Mouse (Mus musculus) ovary, postnatal 14 days (tissue): ENCODE results near the gene Arpc1b.
"Not testable (repeated sequence)": the region's sequence is repeated elsewhere in the genome, so short reads cannot be mapped to it uniquely, and the experiment has no call there.

Experiments used
- DNase-seq: peaks from one replicate; pipeline ENCODE4 v3.0.0; 2022; ENCODE audit warnings: low spot score

The Arpc1b gene

GRCm38 (mm10) chr5:145114606-145115473 is 825 bp downstream of the Arpc1b start:
- peak; percentile 63 for DNase-seq

DNA sequence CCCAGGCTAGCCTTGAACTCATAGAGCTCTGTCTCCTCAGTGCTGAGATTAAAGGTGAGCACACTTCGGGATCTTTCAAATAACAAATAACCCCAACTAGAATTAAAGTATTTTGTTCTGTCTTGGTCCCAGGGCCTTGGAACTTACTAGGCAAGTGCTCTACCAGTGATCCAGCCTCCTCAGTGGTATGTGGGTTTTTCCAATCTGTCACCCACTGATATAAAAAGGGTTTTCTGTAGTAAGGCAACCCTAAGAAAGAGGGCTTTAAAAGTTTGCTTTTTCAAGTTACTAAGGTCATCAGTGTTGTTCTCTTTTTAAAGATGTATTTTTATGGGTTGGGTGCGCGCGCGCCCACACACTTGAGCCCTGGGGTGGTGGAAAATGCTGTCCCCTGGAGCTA is 1.7 kb downstream of the Arpc1b start:
- no peak for DNase-seq

DNA sequence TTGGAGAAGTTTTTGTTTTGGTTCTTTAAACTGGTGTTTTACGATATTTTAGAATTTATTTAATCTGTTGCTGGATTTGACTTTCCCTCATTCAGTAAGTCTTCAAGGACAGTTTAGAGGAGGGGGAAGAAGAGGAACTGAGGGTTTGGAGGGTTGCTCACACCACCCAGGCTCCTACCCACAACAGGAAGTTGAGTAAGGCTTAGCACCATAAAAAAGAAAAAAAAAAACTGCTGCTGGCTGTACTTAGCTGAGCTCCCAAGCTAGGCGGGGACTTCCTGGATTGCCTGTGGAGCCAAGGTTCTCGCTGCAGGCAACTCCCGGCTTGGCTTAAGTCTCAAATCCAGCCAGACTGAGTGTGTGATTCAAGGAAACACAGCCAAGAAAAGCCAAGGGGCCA is 2.3 kb downstream of the Arpc1b start:
- DNase-seq: peak; percentile 43

DNA sequence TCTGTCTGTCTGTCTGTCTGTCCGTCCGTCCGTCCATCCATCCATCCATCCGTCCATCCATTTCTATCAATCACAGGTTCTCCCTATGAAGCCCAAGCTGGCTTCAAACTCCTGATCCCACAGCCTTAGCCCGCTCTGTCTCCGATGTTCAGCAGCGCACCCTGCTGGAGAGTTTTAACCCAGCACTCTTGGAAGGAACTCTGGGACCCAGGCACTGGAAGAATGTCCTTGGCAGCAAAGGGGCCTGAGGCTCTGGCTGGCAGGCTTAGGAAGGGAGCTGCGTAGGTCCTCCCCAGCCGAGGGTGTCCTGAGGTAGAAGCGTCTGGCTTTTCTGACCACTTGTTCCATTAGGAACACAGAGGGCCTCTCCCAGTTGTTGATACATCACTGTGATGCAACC is 2.9 kb downstream of the Arpc1b start:
- DNase-seq: peak; percentile 70

DNA sequence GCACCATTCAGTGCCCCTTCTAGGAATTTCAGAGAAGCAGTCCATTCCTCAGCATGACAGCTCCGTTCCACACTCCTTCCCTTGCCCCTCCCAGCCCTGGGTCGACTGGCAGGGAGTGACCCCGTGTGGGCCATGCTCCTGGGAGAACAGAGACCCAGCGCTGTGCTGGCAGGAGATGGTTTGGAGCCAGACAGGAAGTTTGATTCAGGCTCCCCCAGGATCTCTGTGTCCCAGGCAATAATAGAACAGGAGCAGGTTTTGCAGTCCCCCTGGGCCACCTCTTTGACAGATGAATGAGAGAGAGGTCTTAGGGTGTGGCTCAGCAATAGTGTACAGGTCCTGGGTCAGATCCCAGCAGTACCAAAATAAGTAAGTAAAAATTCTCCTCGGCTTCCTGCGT is 4.0 kb downstream of the Arpc1b start:
- no peak for DNase-seq

DNA sequence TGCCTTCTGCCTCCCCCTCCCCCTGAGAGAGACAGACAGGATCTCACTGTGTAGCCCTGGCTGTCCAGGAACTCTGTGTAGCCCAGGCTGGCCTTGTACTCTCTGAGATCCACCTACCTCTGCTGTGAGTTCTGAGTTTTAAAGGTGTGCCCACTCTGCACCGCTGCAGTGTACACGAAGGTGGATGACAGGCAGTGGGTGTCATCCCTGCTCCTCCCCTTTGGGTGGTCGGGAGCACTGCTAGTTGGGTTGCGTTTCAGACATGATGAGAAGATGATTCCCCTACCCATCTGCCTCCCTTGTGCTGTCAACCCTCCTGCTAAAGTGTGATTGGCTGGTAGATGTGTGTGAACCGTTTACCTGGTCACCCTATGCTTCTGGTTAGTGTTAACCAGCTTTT is 4.4 kb downstream of the Arpc1b start:
- no peak for DNase-seq

DNA sequence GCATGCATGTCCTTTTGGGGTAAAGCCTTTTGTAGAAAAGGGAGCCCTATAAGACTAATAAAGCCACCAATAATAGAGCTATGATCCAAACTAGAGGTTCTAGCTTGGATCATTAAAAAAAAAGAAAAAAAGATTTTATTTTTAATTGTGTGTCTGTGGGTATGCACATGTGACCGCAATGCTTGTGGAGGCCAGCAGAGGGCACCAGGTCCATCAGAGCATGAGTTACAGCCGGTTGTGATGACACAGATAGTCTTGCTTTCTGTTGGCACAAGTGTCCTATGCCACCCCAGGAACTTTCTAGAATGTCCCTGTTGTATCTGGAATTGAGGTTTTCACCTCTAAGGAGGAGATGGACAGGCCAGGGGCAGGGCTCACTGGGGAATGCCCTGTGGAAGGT is 5.4 kb downstream of the Arpc1b start:
- no peak for DNase-seq

GRCm38 (mm10) chr5:145120921-145121320 is 6.9 kb downstream of the Arpc1b start:
- no peak for DNase-seq

GRCm38 (mm10) chr5:145123396-145123795 is 9.4 kb downstream of the Arpc1b start:
- DNase-seq: no peak

GRCm38 (mm10) chr5:145126580-145126979 is 12.6 kb downstream of the Arpc1b start:
- no peak for DNase-seq

DNA sequence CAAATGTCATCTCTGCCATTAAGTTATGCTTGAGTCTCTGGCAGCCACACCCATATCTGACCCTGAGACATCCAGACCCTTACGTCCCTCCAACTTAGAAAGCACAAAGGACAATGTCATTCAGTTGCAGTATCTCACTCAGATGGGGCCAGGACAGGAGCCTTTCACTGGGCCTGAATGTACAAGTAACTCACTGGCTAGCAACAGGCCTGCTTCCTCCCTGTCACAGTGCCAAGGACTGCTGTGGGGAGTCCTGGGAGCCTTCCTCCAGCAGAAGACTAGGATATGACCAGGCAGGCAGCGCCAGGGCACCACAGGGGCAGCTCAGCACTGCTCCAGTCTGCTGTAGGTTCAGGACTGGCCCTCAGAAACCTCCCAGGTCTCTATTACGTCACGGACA is 15.1 kb downstream of the Arpc1b start:
- no peak for DNase-seq

DNA sequence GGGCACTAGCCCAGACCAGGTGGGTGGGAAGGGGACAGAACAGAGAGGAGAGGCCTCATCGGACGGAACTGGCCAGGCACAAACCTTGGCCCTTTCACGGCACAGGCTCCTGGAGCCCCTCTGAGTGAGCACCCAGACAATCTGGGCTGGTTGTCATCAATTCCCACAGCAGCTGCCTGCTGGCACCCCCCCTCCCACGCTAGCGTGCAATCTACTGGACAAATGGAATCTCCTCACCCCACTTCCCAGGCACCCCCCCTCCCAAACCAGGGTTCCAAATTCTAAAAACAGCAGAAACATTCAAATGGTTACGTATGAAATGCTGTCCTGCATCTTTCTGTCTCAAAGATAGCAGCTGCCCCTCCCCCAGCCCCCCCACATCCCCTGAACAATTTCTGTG is 15.8 kb downstream of the Arpc1b start:
- DNase-seq: not testable (repeated sequence)

- no peak for DNase-seq
These were observed 16.2 kb downstream of the Arpc1b start for GRCm38 (mm10) chr5:145130191-145130590.

- DNase-seq: no peak
These were observed 17.0 kb downstream of the Arpc1b start for GRCm38 (mm10) chr5:145130995-145131394.

- not testable (repeated sequence) for DNase-seq
These were observed 19.3 kb downstream of the Arpc1b start for GRCm38 (mm10) chr5:145133275-145133674.

- no peak for DNase-seq
These were observed 24.8 kb downstream of the Arpc1b start for GRCm38 (mm10) chr5:145138836-145139235.

DNA sequence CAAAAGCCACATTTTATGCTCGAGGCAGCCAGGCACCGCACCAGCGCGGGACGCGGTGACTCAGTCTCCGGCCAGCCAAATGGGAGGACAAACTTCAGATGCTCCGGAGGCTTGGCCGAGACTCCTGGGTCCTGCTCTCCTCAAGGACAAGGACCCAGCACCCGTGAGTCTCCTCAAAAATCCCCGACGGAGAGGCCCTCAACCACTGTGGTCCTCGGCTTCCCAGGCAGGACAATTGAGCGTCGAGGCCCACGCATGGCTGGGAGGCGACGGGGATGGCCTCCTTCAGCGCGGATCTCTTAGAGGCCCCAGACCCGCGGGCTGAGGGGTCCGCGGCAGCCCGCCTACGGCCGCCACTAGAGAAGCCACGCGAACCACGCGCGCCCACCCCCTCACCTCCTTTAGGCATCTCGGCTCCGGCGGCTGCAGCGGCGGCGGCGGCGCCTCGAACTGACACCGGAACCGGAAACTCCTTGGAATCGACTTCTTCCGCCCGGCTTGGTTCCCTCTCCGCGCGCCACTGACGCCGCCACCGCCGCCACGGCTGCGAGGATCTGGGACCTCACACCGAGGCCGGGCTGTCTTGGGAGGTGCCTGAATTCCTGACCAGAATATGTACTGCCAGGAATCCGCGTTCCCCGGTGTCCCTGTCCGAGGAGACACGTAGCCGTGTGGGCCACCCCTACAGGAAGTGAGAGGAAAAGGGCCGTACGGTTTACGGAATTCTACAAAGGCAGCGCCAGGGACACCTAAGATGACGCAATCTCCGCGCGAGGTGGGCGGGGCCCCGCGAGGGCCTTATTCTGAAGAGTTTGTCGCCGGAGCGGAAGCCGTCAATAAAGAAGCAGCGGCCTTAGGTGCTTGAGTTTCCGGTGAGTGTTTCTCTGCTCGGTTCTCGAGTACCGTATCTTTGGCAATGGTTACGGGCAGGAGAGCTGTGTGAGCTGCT is 25.8 kb downstream of the Arpc1b start, which contains the start of the genes Pdap1 and Bud31:
TSS of gene Pdap1 (minus strand) at position 668 of the 949 bp plus-strand sequence.
TSS of gene Bud31 (plus strand) at position 792 of the 949 bp plus-strand sequence.
- DNase-seq: peak; percentile 94

DNA sequence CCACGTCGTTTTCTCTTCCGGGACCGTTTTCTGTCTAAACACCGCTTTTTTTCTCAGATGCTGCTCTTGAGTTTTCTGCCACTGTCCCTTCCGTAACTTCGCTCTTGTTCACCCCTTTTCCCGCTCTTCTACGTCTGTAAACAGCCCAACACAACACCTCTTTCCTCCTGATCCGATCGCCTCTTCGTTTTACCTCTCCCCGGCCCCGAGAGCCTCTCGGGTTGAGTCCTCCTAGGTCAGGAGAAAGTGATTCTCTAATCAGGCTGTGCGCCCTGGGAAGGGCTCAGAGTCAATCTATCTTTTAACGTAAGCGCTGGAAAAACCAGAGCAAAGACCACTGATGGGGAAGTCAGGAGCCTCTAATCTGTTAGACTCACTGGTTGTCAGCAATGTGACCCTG is 26.6 kb downstream of the Arpc1b start:
- DNase-seq: no peak

GRCm38 (mm10) chr5:145147748-145148147 is 33.7 kb downstream of the Arpc1b start:
- no peak for DNase-seq

DNA sequence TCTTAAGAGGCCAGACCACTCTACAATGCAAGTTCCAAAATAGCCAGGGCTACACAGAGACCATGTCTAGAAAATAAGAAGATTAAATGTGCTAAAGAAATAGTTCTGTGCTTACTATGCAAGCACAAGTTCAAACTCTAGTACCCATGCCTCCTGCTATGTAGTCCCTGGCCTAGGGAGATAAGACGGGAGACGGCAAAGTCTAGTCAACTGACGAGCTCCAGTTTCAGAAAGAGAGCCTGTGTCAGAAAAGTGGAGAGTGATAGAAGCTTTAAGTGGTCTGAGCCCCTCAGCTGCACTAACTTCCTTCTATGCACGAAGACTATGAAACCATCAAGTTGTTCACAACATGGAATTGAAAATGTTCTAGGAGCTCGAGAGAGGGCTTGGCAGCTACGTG is 35.3 kb downstream of the Arpc1b start:
- DNase-seq: no peak

DNA sequence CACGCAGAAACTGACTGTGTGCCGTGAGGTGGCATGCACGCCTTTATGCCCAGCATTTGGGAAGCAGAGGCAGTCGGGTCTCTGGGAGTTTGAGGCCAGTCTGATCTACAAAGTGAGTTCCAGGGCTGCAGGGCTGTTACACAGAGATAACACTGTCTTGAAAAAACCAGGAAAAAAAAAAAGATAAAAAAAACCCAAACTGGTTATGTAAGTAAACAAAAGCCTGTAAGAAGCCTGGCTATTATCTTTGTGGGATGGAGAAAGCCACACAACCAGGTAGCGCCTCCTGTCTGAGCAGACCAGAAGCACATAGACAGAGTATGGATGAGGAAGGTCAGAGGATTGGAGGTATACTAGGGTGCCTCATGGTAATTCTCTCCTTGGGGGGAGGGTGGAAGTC is 38.7 kb downstream of the Arpc1b start:
- no peak for DNase-seq

GRCm38 (mm10) chr5:145161361-145161760 is 47.3 kb downstream of the Arpc1b start:
- no peak for DNase-seq

DNA sequence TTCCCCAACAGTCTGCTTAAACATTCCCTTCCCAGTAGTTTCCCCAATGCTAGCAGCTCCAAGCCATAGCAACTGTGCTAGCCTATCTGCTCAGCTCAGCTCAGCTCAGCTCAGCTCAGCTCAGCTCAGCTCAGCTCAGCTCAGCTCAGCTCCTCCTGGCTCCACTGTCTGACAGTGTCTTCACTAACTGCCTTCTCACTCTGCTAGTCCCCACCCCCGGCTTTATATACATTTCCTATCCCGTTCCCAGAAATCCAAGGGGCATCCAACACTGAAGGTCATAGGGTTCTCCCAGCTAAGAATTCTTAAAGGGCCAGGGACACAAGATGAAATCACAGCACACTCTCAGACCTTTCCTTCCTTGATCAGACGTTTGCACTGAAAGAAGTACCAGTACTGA is 50.7 kb downstream of the Arpc1b start:
- no peak for DNase-seq
